Mouse (Mus musculus): ENCODE measurements around the gene Rps6.

Gene Rps6

GRCm38 (mm10) chr4:86857113-86858069 is at the start of gene Rps6:
Gene Rps6, minus strand, starts transcription at chr4:86857412.
- DNase-seq (ENCODE audit: low spot score) = peak; percentile 97

DNA sequence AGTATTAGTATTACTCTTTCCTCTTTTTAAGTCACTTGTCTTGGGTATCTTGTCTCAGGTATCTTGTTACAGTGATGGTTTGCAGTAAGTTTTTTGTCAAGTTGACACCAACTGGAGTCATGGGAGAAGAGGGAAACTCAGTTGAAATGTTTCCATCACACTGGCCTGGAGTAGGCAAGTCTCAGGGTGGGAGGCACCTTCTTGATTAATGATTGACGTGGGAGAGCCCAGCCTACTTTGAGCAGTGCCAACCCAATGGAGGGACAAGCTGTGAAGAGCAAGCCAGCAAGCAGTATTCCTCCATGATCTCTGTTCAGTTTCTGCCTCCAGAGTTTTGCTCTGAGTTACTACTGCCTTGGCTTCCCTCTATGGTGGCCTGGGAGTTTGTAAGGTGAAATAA is 48.7 kb upstream of the Rps6 start:
- no peak for DNase-seq (ENCODE audit: low spot score)

DNA sequence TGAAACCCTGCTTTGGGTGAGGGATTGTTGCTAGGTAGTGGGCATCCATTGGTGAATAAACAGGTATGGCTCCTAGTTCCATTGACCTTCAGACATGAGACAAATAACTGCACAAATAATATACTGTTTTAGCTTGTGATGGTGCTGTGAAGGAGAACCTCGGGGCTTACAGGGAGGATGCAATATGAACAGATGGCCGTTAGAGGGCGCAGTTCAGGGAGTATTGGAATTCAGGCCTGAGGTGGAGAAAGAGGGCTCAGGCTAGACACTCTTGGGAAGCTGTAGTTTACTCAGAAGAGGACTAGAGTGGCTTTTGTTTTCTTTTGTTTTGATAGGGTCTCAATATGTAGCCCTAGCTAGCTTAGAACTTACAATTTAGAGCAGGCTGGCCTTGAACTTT is 47.8 kb upstream of the Rps6 start:
- no peak for DNase-seq (ENCODE audit: low spot score)

- DNase-seq (ENCODE audit: low spot score) = no peak
Observed at GRCm38 (mm10) chr4:86902351-86902750, 45.1 kb upstream of the Rps6 start.

- no peak for DNase-seq (ENCODE audit: low spot score)
Observed at GRCm38 (mm10) chr4:86898791-86899474, 41.7 kb upstream of the Rps6 start.

DNA sequence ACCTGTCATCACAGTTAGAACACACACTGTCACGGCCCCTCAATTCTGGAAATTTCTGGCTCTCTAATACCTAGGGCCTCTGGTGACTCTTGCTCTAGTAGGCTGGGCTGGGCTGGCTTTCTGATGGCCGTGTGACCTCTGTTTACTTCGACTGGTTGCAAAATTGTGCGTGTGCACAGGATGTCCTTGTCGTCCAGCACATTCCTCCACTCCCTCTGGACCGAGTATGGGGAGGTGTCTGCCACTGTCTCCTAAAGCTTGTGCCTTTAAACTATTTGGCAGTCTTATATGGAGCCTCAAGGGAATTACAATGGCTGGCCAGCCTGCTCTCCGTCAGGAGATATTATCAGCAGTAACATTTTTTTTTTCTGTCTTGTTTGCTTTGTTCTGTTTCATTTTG is 40.2 kb upstream of the Rps6 start:
- no peak for DNase-seq (ENCODE audit: low spot score)

DNA sequence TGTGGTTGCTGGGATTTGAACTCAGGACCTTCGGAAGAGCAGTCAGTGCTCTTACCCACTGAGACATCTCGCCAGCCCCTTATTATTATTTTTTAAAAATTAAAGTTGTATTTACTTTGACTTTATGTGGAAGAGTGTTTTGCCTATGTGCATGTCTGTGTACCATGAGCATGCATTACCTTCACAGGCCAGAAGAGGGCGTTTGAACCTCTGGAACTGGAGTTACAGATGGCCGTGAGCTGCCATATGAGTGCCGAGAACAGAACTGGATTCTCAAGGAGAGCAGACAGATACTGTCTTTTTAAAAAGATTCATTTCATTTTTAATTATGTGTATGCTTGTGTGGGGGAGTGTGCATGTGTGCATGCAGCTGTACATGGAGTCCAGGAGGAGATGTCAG is 30.7 kb upstream of the Rps6 start:
- no peak for DNase-seq (ENCODE audit: low spot score)

GRCm38 (mm10) chr4:86886160-86886878 is 29.1 kb upstream of the Rps6 start:
- DNase-seq (ENCODE audit: low spot score) = no peak

GRCm38 (mm10) chr4:86885790-86886159 is 28.6 kb upstream of the Rps6 start:
- DNase-seq (ENCODE audit: low spot score) = no peak

DNA sequence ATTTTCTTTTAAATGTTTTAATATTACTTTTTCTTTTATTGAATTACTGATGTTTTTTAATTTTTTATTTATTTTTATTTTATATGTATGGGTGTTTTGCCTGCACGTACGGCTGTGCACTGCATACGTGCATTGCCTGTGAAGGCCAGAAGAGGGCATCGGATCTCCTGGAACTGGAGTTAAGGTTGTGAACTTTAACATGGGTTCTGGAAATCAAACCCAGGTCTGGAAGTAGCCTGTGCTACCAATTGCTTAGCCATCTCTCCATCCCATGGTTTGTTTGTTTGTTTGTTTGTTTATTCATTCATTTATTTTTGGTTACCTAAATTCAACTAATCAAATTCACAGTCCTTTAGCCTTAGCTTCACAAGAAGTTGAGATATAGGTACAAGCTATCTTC is 27.7 kb upstream of the Rps6 start:
- DNase-seq (ENCODE audit: low spot score) = peak; percentile 21

- DNase-seq (ENCODE audit: low spot score) = no peak
Observed at GRCm38 (mm10) chr4:86882413-86882812, 25.2 kb upstream of the Rps6 start.

- no peak for DNase-seq (ENCODE audit: low spot score)
Observed at GRCm38 (mm10) chr4:86881178-86881577, 24.0 kb upstream of the Rps6 start.

DNA sequence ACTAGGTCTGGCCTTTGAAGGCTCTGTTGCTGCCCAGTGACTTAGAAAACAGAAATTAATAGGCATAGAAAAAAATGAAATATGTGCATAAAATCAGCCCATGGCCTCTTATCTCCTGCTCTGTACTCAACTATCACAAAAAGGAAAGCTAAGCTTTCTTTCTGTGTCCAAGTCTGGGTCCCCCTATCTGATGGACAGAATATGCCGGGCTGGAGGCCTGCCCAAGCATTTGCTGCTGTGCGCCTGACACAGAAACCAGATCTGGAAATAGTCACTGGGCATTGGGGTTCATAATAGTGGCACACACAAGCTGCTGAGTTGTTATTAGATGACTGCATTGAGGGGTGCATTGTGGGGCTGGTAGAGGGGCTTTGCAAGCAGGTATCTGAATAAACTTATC is 22.3 kb upstream of the Rps6 start:
- DNase-seq (ENCODE audit: low spot score) = no peak

DNA sequence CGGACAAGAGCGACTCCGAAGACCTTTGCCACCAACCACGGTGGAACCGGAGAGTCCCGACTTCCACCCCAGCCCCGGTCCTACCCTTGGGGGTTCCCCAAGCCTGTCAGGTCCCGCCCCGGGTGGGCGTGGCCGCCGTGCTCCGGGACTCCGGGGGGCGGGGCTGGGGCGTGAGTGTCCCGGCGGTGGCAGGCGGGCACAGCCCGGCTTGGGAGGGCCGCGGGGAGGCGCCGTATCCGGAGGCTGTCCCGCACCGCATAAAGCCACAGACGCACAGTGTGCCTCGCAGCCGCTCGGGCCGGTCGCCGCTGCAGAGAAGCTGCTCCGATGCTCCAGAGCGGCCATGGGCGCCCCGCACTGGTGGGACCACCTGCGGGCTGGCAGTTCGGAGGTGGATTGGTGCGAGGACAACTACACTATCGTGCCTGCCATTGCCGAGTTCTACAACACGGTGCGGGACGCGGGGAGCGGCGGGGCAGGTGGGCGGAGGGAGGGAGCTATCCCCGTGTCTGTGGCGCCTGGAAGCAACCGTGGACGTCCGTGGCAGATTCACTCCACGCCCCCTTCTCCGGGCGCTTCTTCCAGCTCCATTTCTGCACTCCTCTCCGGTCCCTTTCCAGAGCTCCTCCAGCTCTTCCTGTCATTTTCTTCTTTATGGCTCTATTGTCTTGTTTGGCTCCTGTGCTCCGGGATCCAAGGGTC is 17.1 kb upstream of the Rps6 start, which contains the start of gene Acer2:
Gene Acer2 (plus strand): TSS at position 251 of the 702 bp plus-strand sequence.
- peak; percentile 81 for DNase-seq (ENCODE audit: low spot score)

GRCm38 (mm10) chr4:86873072-86873471 is 15.9 kb upstream of the Rps6 start:
- no peak for DNase-seq (ENCODE audit: low spot score)

GRCm38 (mm10) chr4:86871988-86872387 is 14.8 kb upstream of the Rps6 start:
- no peak for DNase-seq (ENCODE audit: low spot score)

DNA sequence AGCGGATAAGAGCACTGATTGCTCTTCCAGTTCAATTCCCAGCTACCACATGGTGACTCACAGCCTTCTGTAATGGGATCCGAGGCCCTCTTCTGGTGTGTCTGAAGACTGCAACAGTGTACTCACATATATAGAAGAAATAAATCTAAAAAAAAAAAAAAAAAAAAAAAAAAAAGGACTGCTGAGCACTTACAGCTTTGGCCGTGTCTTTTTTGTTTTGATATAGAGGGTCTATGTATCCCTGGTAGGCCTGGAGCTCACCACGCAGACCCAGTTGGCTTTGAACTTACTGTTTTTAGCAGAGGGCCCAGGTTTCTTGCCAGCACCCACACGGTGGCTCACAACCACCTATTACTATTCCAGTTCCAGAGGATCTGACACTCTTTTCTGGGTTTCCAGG is 6.9 kb upstream of the Rps6 start:
- DNase-seq (ENCODE audit: low spot score) = no peak

- DNase-seq (ENCODE audit: low spot score) = no peak
Observed at GRCm38 (mm10) chr4:86858070-86858440, 843 bp upstream of the Rps6 start.

GRCm38 (mm10) chr4:86856304-86857112 is 704 bp downstream of the Rps6 start:
- no peak for DNase-seq (ENCODE audit: low spot score)

DNA sequence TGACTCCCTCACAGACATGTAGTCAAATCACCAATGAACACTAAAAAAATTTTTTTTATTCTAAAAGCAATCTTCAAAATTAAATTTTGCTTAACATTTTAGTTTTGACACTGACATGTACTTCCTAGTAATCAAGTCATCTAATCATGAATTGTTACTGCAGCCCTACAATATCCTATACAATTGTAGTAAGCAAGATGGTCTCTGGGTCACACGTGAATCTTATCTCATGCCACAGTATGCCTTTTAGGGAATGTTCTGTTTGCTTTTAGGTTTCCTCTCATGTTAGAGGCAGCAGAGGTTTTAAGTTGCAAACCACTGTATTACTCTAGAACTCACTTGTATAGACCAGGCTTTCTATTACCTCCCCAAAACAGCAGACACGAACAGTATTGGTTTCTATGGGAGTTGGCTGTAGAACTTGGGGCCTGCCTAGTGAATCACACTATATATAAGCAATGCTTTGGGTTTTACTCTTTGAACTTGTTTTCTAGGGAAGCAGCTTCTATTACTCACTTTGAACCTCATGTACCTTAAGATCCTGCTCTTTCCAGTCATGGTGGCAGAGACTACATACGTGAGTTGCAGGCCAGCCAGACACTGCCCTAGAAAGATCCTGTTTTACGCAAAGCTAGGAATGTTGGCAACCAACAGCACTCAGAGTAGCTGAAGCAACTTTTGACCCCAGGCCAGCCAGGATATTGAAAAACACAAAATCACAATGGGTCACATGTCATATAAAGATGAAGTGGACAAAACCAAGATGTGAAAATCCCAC is 4.2 kb downstream of the Rps6 start:
- no peak for DNase-seq (ENCODE audit: low spot score)

Data from retina, embryonic 14.5 days (tissue).